17 mouse cellular contexts compared by ENCODE assay signal in the genomic region with DNA sequence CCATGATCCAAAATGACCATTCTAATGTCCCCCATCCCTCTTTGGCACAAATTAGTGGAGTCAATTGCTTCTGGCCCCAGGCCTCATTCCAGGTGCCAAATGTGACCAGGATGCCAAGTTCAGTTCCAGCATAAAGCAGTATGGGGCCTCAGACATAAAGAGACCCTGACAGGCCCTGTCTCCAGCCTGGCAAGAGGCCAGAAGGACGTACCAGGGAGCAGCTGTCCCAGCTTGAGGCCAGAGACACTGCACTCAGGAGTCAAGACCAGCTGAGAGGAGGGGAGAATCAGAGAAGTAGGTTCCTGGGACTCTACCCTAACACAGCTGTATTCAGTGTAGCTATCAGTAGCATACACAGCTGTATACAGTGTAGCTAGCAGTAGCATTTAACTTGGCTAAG.
DNase-seq lines count a peak whose midpoint lies in the region; ATAC-seq lines count a peak whose summit lies in the region.
"Had no signal": no experiment of that assay in that cellular context is flagged by ENCODE, and none has a peak within 500 bp of the region (broad histone marks: within the 10 kb centered on the region; RNA-seq: fewer than 3 reads in every experiment).

No protein-coding gene starts in this region.

- WGBS in embryonic facial prominence, embryonic 14.5 days, result 43% methylated on average over 1 of the region's 1 CpGs
- 57% methylated on average over 1 of the region's 1 CpGs for WGBS in embryonic facial prominence, embryonic 10.5 days
- WGBS in neural tube, embryonic 15.5 days, result 21% methylated on average over 1 of the region's 1 CpGs

- H3K4me2 ChIP-seq in embryonic facial prominence, embryonic 14.5 days (ENCODE audit: low read depth, low read length), result no peak overlapping the region
- H3K4me2 ChIP-seq in neural tube, embryonic 15.5 days, result no peak overlapping the region
- H3K4me2 ChIP-seq: heart, embryonic 12.5 days had no signal

- no peak overlapping the region for H3K9ac ChIP-seq in embryonic facial prominence, embryonic 14.5 days (ENCODE audit: low read depth, low read length)
- H3K9ac ChIP-seq in neural tube, embryonic 15.5 days (replicated peaks), result no peak overlapping the region
- H3K9ac ChIP-seq: heart, embryonic 12.5 days had no signal

- H3K4me3 ChIP-seq in embryonic facial prominence, embryonic 14.5 days (ENCODE audit: low read depth, low read length), result no peak overlapping the region
- no peak overlapping the region for H3K4me3 ChIP-seq in embryonic facial prominence, embryonic 10.5 days
- no peak overlapping the region for H3K4me3 ChIP-seq in neural tube, embryonic 15.5 days (replicated peaks)
- H3K4me3 ChIP-seq: heart, embryonic 12.5 days; megakaryocyte, embryonic 14.5 days had no signal

- H3K27me3 ChIP-seq in embryonic facial prominence, embryonic 14.5 days (replicated peaks; ENCODE audit: control insufficient read depth, insufficient read depth, low read length), result no peaks in the 10 kb centered on the region
- H3K27me3 ChIP-seq in embryonic facial prominence, embryonic 10.5 days (replicated peaks; ENCODE audit: low read depth, poor library complexity, severe bottlenecking), result no peaks in the 10 kb centered on the region
- H3K27me3 ChIP-seq in neural tube, embryonic 15.5 days (replicated peaks), result no peaks in the 10 kb centered on the region
- H3K27me3 ChIP-seq: heart, embryonic 12.5 days; megakaryocyte, embryonic 14.5 days had no signal

- ATAC-seq in embryonic facial prominence, embryonic 14.5 days (ENCODE audit: low read depth), result no peak; the same call in 1 of the 2 replicates
- ATAC-seq in neural tube, embryonic 15.5 days (ENCODE audit: low FRiP score), result peak; percentile 55; the same call in 1 of the 2 replicates

- no peaks in the 10 kb centered on the region for H3K36me3 ChIP-seq in embryonic facial prominence, embryonic 14.5 days (ENCODE audit: control insufficient read depth, insufficient read depth, low read length)
- no peaks in the 10 kb centered on the region for H3K36me3 ChIP-seq in embryonic facial prominence, embryonic 10.5 days (replicated peaks)
- H3K36me3 ChIP-seq in neural tube, embryonic 15.5 days, result no peaks in the 10 kb centered on the region
- H3K36me3 ChIP-seq: heart, embryonic 12.5 days had no signal

- no peaks in the 10 kb centered on the region for H3K9me3 ChIP-seq in embryonic facial prominence, embryonic 14.5 days (ENCODE audit: control insufficient read depth, low read length)
- H3K9me3 ChIP-seq in embryonic facial prominence, embryonic 10.5 days, result no peaks in the 10 kb centered on the region
- H3K9me3 ChIP-seq in neural tube, embryonic 15.5 days (replicated peaks), result no peaks in the 10 kb centered on the region
- H3K9me3 ChIP-seq: heart, embryonic 12.5 days had no signal

- H3K27ac ChIP-seq in embryonic facial prominence, embryonic 14.5 days (replicated peaks; ENCODE audit: low read depth, low read length), result no peak overlapping the region
- H3K27ac ChIP-seq in embryonic facial prominence, embryonic 10.5 days (replicated peaks), result no peak overlapping the region
- no peak overlapping the region for H3K27ac ChIP-seq in neural tube, embryonic 15.5 days (replicated peaks)

- intact Hi-C loops in left cerebral cortex, postnatal 4 days (cut with DNase I), result no loop called here
- intact Hi-C loops in left cerebral cortex, postnatal 36 days (cut with DNase I), result no loop called here

- no peaks in the 10 kb centered on the region for H3K4me1 ChIP-seq in embryonic facial prominence, embryonic 14.5 days (ENCODE audit: control insufficient read depth, insufficient read depth, low read length)
- no peaks in the 10 kb centered on the region for H3K4me1 ChIP-seq in embryonic facial prominence, embryonic 10.5 days
- H3K4me1 ChIP-seq in neural tube, embryonic 15.5 days, result peaks cover 4% of the 10 kb centered on the region; the same call in 1 of the 2 replicates
- H3K4me1 ChIP-seq: megakaryocyte, embryonic 14.5 days had no signal

- DNase-seq in embryonic facial prominence, embryonic 14.5 days (ENCODE audit: low spot score), result peak; percentile 41
- no peak for DNase-seq in embryonic facial prominence, embryonic 10.5 days (ENCODE audit: low spot score)
- DNase-seq in left cerebral cortex, postnatal 4 days, result peak; percentile 95
- DNase-seq in left cerebral cortex, postnatal 36 days (ENCODE audit: low spot score in 2 of 2), result no peak
- peak; percentile 22 for DNase-seq in right cerebral cortex, postnatal 4 days
- no peak for DNase-seq in right cerebral cortex, postnatal 25 days
- DNase-seq in kidney, postnatal 25 days, result no peak
- DNase-seq: cerebellum, adult 11-12 months; heart, postnatal 36 days; kidney, adult 18-20 months; kidney, postnatal 36 days; liver; lung, adult 2 months; thymus, adult 18-20 months had no signal

Comparison
In these comparisons a context has a peak if more than half of its experiments do, and no peak if none do; other contexts are left out.
1. DNase-seq: peak in embryonic facial prominence, embryonic 14.5 days (single experiment), left cerebral cortex, postnatal 4 days (single experiment) and right cerebral cortex, postnatal 4 days (single experiment); none in embryonic facial prominence, embryonic 10.5 days (single experiment), left cerebral cortex, postnatal 36 days (0 of 2), right cerebral cortex, postnatal 25 days (single experiment) and kidney, postnatal 25 days (0 of 2).